Mouse (Mus musculus): ENCODE measurements around the gene Slc7a6os. TPM values are rescaled to one million over a fixed set of nuclear protein-coding genes. Genes with fewer than 3 reads are reported as not detected.

The Slc7a6os gene
- total RNA-seq (2014; rRNA removed) = 21.9 and 23.0 TPM in 2 replicates
- 8.3 and 11.0 TPM in 2 replicates for polyA plus RNA-seq (2012; rRNA removed)

DNA sequence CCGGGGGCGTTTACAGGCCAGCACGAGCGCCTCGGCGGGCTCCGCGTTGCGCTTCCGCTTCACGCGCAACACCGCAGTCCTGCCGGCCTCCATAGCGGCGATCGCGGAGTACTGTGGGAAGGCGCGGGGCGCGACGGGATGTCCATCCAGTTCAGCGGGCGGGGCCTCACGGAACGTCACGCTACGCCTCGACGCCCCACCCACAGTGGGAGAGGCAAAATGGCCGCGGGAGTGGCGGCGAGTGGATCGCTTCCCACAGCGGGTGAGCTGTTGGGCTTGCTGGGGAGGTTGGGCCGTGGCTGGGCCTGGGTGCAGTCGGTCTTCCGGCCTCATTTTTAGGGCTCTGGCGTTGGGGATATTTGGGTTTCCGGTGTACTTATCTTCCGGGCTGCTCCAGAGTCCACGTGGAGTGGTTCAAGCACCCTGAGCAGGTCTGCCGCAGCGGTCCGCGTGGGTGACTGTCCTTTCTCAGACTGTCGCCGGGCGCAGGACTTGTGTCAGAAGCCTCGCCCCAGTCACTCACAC lies at the start of gene Slc7a6os, which contains the start of gene Prmt7:
Gene Slc7a6os (minus strand): TSS at position 115 of the 525 bp plus-strand sequence.
Gene Prmt7 (plus strand): TSS at position 116 of the 525 bp plus-strand sequence.
- TF ChIP-seq CTCF (IDR thresholded peaks at IDR 0.05; ENCODE audit: low read depth, low read length) = no peak
- TF ChIP-seq POLR2A (IDR thresholded peaks at IDR 0.05; ENCODE audit: extremely low read depth, insufficient read depth, low read length) = peak; percentile 97
- WGBS = under 1% methylated on average over 52 of the region's 52 CpGs
- peak; percentile 82 for DNase-seq (ENCODE audit: extremely low read depth, low read depth, low spot score)
- H3K9ac ChIP-seq (ENCODE audit: low read depth, low read length) = peak within 1 kb of the TSS; percentile 88
- H3K27ac ChIP-seq (replicated peaks; ENCODE audit: insufficient read depth, low read depth, low read length) = peak within 1 kb of the TSS; percentile 82
- peaks cover 14% of the 10 kb centered on the region; the same call in 1 of the 2 replicates for H3K36me3 ChIP-seq (ENCODE audit: control insufficient read depth, insufficient read depth, low read length)
- H3K4me1 ChIP-seq (ENCODE audit: control insufficient read depth, insufficient read depth, low read length) = peaks cover 2% of the 10 kb centered on the region; the same call in 1 of the 2 replicates
- H3K79me2 ChIP-seq (ENCODE audit: control insufficient read depth, insufficient read depth, low read length) = no peaks in the 10 kb centered on the region; the same call in 1 of the 2 replicates
- no peaks in the 10 kb centered on the region for H3K27me3 ChIP-seq (ENCODE audit: control insufficient read depth, insufficient read depth, low read length)
- peak within 1 kb of the TSS; percentile 73 for H3K4me3 ChIP-seq (ENCODE audit: insufficient read depth, low read depth, low read length)

DNA sequence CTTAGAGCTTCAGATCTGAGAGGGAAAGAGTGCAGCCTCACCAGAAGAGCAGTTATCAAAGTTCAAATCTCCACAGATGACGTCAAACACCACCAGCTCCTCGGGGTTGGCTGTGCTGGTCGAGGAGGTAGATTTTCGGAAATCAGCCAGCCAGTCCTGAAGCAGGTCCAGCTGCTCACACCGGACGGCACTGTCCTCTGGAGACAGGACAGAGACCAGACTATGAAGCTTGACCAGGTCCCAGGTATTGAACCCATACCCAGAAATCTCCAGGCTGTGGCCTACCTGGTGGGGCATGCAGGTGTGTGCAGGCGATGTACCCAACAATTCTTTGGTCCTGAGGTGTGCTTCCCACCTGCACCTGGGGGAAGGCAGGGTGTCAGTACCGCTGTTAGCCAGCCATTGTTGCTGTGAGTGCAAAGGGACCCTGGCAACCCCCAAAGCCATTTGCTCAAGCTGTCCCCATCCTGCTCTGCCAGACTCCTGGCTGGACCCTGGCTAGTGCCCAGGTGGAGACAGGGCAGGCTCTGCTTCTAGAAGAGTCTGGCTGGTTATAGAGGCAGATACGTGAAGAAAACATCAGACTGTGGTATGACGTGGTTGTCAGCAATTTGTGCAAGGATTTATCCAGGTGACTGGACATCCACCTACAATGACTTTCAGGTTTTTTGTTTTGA lies 49.0 kb upstream of the Slc7a6os start:
- no peak overlapping the region for H3K9ac ChIP-seq (ENCODE audit: low read depth, low read length)
- TF ChIP-seq CTCF (IDR thresholded peaks at IDR 0.05; ENCODE audit: low read depth, low read length) (no peak), POLR2A (IDR thresholded peaks at IDR 0.05; ENCODE audit: extremely low read depth, insufficient read depth, low read length) (no peak)
- no peaks in the 10 kb centered on the region for H3K79me2 ChIP-seq (ENCODE audit: control insufficient read depth, insufficient read depth, low read length)
- H3K4me1 ChIP-seq (ENCODE audit: control insufficient read depth, insufficient read depth, low read length) = no peaks in the 10 kb centered on the region
- DNase-seq (ENCODE audit: extremely low read depth, low read depth, low spot score) = peak; percentile 23
- H3K4me3 ChIP-seq (ENCODE audit: insufficient read depth, low read depth, low read length) = no peak overlapping the region
- no peaks in the 10 kb centered on the region for H3K36me3 ChIP-seq (ENCODE audit: control insufficient read depth, insufficient read depth, low read length)
- WGBS = 87% methylated on average over 10 of the region's 10 CpGs
- H3K27me3 ChIP-seq (ENCODE audit: control insufficient read depth, insufficient read depth, low read length) = no peaks in the 10 kb centered on the region
- no peak overlapping the region for H3K27ac ChIP-seq (replicated peaks; ENCODE audit: insufficient read depth, low read depth, low read length)

DNA sequence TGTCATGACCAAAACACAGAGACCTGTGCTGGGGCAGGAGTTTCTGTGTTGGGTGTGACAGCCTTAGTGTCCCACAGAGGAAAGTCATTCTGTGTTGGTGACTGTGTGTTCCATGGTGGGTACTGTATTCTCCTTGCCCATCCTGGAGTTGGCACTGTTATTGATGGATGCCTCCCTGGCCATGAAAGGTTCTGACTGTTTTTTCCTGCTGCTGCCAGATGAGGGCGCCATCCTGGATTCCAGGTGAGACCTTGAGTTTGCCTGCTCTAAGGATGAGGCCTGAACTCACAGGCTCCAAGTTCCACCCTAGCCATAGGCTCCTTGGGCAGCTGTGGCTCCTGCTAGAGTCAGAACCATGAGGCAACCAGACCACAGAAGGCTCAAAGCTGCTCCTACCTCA lies 47.4 kb upstream of the Slc7a6os start:
- no peak overlapping the region for H3K9ac ChIP-seq (ENCODE audit: low read depth, low read length)
- WGBS = 62% methylated on average over 1 of the region's 1 CpGs
- H3K36me3 ChIP-seq (ENCODE audit: control insufficient read depth, insufficient read depth, low read length) = no peaks in the 10 kb centered on the region
- H3K4me3 ChIP-seq (ENCODE audit: insufficient read depth, low read depth, low read length) = no peak overlapping the region
- no peaks in the 10 kb centered on the region for H3K79me2 ChIP-seq (ENCODE audit: control insufficient read depth, insufficient read depth, low read length)
- no peak overlapping the region for H3K27ac ChIP-seq (replicated peaks; ENCODE audit: insufficient read depth, low read depth, low read length)
- peak; percentile 10 for DNase-seq (ENCODE audit: extremely low read depth, low read depth, low spot score)
- TF ChIP-seq POLR2A (IDR thresholded peaks at IDR 0.05; ENCODE audit: extremely low read depth, insufficient read depth, low read length) = no peak
- peak; percentile 67 for TF ChIP-seq CTCF (IDR thresholded peaks at IDR 0.05; ENCODE audit: low read depth, low read length)
- H3K27me3 ChIP-seq (ENCODE audit: control insufficient read depth, insufficient read depth, low read length) = no peaks in the 10 kb centered on the region
- H3K4me1 ChIP-seq (ENCODE audit: control insufficient read depth, insufficient read depth, low read length) = no peaks in the 10 kb centered on the region

DNA sequence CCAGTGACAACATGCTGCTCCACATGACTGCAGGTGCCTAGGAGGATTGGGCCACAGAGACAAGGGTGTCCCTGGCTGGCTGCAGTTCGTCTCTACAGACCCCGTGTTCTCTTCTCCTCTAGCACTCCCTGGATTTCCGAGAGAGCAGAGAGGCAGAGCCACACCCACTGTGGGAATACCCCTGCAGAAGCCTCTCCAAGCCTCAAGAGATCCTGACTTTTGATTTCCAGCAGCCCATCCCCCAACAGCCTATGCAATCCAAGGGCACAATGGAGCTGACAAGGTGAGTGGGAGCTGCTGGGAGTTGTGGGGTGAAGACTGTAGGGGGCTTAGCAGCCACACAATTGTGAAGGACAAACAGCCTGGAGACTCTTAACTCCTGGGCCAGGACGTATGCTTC lies 39.5 kb upstream of the Slc7a6os start:
- DNase-seq (ENCODE audit: extremely low read depth, low read depth, low spot score) = no peak
- Histone ChIP-seq H3K36me3 (ENCODE audit: control insufficient read depth, insufficient read depth, low read length) (peaks cover 5% of the 10 kb centered on the region; the same call in 1 of the 2 replicates), H3K79me2 (ENCODE audit: control insufficient read depth, insufficient read depth, low read length) (no peaks in the 10 kb centered on the region), H3K9ac (ENCODE audit: low read depth, low read length) (no peak overlapping the region), H3K27me3 (ENCODE audit: control insufficient read depth, insufficient read depth, low read length) (no peaks in the 10 kb centered on the region), H3K4me1 (ENCODE audit: control insufficient read depth, insufficient read depth, low read length) (0 out of 2 replicates have a peak, but pooled peaks cover 4% of the 10 kb centered on the region), H3K4me3 (ENCODE audit: insufficient read depth, low read depth, low read length) (no peak overlapping the region), H3K27ac (replicated peaks; ENCODE audit: insufficient read depth, low read depth, low read length) (no peak overlapping the region)
- WGBS = 90% methylated on average over 4 of the region's 4 CpGs
- TF ChIP-seq CTCF (IDR thresholded peaks at IDR 0.05; ENCODE audit: low read depth, low read length) (no peak), POLR2A (IDR thresholded peaks at IDR 0.05; ENCODE audit: extremely low read depth, insufficient read depth, low read length) (no peak)

DNA sequence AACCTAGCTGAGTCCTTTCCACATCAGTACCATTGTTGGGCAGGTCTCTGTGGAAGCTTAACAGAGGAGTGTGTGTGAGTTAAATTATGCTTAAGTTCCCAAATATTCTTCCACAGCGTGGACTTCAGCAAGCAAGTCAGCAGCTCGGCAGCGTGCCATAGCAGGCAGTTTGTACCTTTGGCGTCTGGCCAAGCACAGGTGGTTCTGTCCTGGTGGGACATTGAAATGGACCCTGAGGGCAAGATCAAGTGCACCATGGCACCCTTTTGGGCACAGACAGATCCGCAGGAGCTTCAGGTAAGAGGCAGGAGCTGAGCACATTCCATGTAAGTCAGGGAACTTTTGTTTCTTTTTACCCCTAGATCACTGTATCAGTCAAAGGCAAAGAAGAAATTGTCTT lies 26.4 kb upstream of the Slc7a6os start:
- Histone ChIP-seq H3K36me3 (ENCODE audit: control insufficient read depth, insufficient read depth, low read length) (peaks cover 11% of the 10 kb centered on the region; the same call in 1 of the 2 replicates), H3K79me2 (ENCODE audit: control insufficient read depth, insufficient read depth, low read length) (no peaks in the 10 kb centered on the region), H3K4me1 (ENCODE audit: control insufficient read depth, insufficient read depth, low read length) (no peaks in the 10 kb centered on the region), H3K4me3 (ENCODE audit: insufficient read depth, low read depth, low read length) (no peak overlapping the region), H3K9ac (ENCODE audit: low read depth, low read length) (no peak overlapping the region), H3K27ac (replicated peaks; ENCODE audit: insufficient read depth, low read depth, low read length) (no peak overlapping the region), H3K27me3 (ENCODE audit: control insufficient read depth, insufficient read depth, low read length) (no peaks in the 10 kb centered on the region)
- DNase-seq (ENCODE audit: extremely low read depth, low read depth, low spot score) = no peak
- TF ChIP-seq CTCF (IDR thresholded peaks at IDR 0.05; ENCODE audit: low read depth, low read length) = no peak
- TF ChIP-seq POLR2A (IDR thresholded peaks at IDR 0.05; ENCODE audit: extremely low read depth, insufficient read depth, low read length) = no peak
- WGBS = 77% methylated on average over 5 of the region's 5 CpGs

Measured in liver, adult 2 months (tissue).